Mouse (Mus musculus) myocyte (in vitro differentiated cells): Measurements from ENCODE around the gene Pfkp. TPM values are rescaled to one million over a fixed set of nuclear protein-coding genes. Genes with fewer than 3 reads are reported as not detected.

Source experiments
- H3K27me3 ChIP-seq: one replicate; pipeline ENCODE4 v1.6.1; 2011; ENCODE audit not compliant: control insufficient read depth, insufficient read depth, insufficient read length
- H3K36me3 ChIP-seq: one replicate; pipeline ENCODE4 v1.6.1; 2011; ENCODE audit not compliant: control insufficient read depth, insufficient read depth
- H3K4me2 ChIP-seq: one replicate; pipeline ENCODE4 v1.6.1; 2011; ENCODE audit warnings: low read depth, control low read depth
- H3K4me3 ChIP-seq: one replicate; pipeline ENCODE4 v1.5.1; 2011; ENCODE audit warnings: mild to moderate bottlenecking, control low read depth, moderate library complexity
- H3K79me2 ChIP-seq: one replicate; pipeline ENCODE4 v1.6.1; 2011; ENCODE audit not compliant: control insufficient read depth, insufficient read depth
- H3ac ChIP-seq: one replicate; pipeline ENCODE4 v1.6.1; 2011; ENCODE audit not compliant: control insufficient read depth, insufficient read length
- CEBPB ChIP-seq: IDR thresholded peaks from 2 replicates; pipeline ENCODE4 v1.6.1; 2011; ENCODE audit warnings: mild to moderate bottlenecking, moderate library complexity; ENCODE audit not compliant: poor library complexity, insufficient read depth, severe bottlenecking
- E2F4 ChIP-seq: IDR thresholded peaks from one replicate; pipeline ENCODE4 v1.6.1; 2011; ENCODE audit warnings: mild to moderate bottlenecking, control low read depth, moderate library complexity; ENCODE audit not compliant: insufficient read depth
- MAX ChIP-seq: IDR thresholded peaks from one replicate; pipeline ENCODE4 v1.6.1; 2011; ENCODE audit warnings: low read depth, mild to moderate bottlenecking, control low read depth
- MYOD1 ChIP-seq, 3 experiments: IDR thresholded peaks; one replicate each; pipeline ENCODE4 v1.6.1; 2011; ENCODE audit warnings: control low read depth in 2 of 3, low read depth in 2 of 3, mild to moderate bottlenecking in 2 of 3, moderate library complexity in 1 of 3; ENCODE audit not compliant: insufficient read length in 2 of 3, control insufficient read depth in 1 of 3
- MYOG ChIP-seq, 3 experiments: IDR thresholded peaks; one replicate each; pipeline ENCODE4 v1.6.1; 2011; ENCODE audit warnings: control low read depth in 2 of 3, low read depth in 2 of 3, mild to moderate bottlenecking in 2 of 3; ENCODE audit not compliant: insufficient read length in 2 of 3, control insufficient read depth in 1 of 3, insufficient read depth in 1 of 3
- POLR2A ChIP-seq: IDR thresholded peaks from one replicate; pipeline ENCODE4 v1.6.1; 2011; ENCODE audit warnings: low read depth, mild to moderate bottlenecking, control low read depth, moderate library complexity; ENCODE audit not compliant: insufficient read length
- POLR2AphosphoS2 ChIP-seq: IDR thresholded peaks from one replicate; pipeline ENCODE4 v1.6.1; 2011; ENCODE audit warnings: low read depth, control low read depth; ENCODE audit not compliant: insufficient read length
- REST ChIP-seq: IDR thresholded peaks from one replicate; pipeline ENCODE4 v1.6.1; 2011; ENCODE audit warnings: mild to moderate bottlenecking, control low read depth, moderate library complexity; ENCODE audit not compliant: insufficient read depth, insufficient read length
- SRF ChIP-seq: IDR thresholded peaks from one replicate; pipeline ENCODE4 v1.6.1; 2011; ENCODE audit warnings: low read depth; ENCODE audit not compliant: control insufficient read depth, insufficient read length
- TCF12 ChIP-seq: IDR thresholded peaks from one replicate; pipeline ENCODE4 v1.6.1; 2011; ENCODE audit warnings: mild to moderate bottlenecking, control low read depth; ENCODE audit not compliant: poor library complexity, insufficient read depth, severe bottlenecking
- TCF3 ChIP-seq: IDR thresholded peaks from one replicate; pipeline ENCODE4 v1.6.1; 2011; ENCODE audit warnings: low read depth, control low read depth; ENCODE audit not compliant: insufficient read length
- USF1 ChIP-seq: IDR thresholded peaks from one replicate; pipeline ENCODE4 v1.6.1; 2011; ENCODE audit warnings: low read depth, mild to moderate bottlenecking, control low read depth, moderate library complexity
- polyA plus RNA-seq: library from polyadenylated mRNA; unstranded; fragments of >200 nt; fragmentation: generic; extraction: Trizol; gene quantifications from one replicate; pipeline ENCODE4 v1.2.1, GENCODE M21; 2012; ENCODE audit warnings: missing spikeins

Gene Pfkp
- polyA plus RNA-seq, 1 experiment, result 74.9 TPM

DNA sequence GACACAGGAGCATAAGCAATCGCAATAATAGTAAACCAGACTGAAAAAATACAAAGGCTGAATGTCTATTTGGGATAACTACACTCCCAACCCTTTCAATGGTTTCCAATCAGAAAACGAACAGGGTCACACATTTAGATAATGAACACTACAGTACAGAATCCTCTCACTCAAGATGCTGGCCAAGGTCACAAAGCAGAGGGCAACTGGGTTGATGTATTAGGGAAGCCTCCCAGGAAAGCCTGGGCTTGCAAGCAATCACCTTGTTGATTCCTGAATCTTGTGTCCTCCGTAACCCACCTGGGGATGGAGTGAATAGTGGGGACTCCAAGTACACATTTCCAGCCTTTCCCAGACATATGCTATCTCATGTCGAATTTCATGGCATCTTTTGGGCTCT lies 5.6 kb downstream of the Pfkp start:
- no peak for TF ChIP-seq TCF3
- no peak for TF ChIP-seq MAX
- TF ChIP-seq USF1, result no peak
- no peak for TF ChIP-seq E2F4
- no peak for TF ChIP-seq SRF
- TF ChIP-seq TCF12, result no peak
- TF ChIP-seq MYOG (IDR thresholded peaks at IDR 0.05; ENCODE audit: control insufficient read depth in 1 of 3, insufficient read depth in 1 of 3, insufficient read length in 2 of 3, low read depth in 2 of 3), result no peak
- no peak for TF ChIP-seq POLR2A
- TF ChIP-seq REST, result no peak
- Histone ChIP-seq H3K4me2 (no peak overlapping the region), H3ac (no peak overlapping the region), H3K36me3 (peaks cover 3% of the 10 kb centered on the region), H3K4me3 (no peak overlapping the region), H3K79me2 (peaks cover 25% of the 10 kb centered on the region), H3K27me3 (no peaks in the 10 kb centered on the region)

DNA sequence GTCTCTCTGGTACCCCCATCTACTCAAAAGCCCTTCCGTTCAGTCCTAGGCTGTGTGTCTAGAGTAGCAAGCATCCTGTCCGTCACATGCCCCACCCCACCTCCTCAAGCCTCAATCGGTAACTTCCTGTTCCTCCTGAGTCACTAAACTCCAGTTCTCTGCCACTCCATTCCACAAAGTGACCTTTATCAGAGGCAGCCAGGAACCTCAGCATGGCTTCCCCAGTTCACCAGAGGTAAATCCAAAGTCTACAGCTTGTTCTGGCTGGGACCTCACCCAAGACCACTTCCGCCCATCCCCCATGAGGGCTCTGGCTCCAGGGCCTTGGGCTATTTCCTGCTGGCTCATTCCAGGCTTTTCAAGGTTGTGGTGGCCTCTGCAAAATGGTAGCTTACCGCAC lies 6.1 kb downstream of the Pfkp start:
- H3K36me3 ChIP-seq, result peaks cover 3% of the 10 kb centered on the region
- TF ChIP-seq MYOG (IDR thresholded peaks at IDR 0.05; ENCODE audit: control insufficient read depth in 1 of 3, insufficient read depth in 1 of 3, insufficient read length in 2 of 3, low read depth in 2 of 3), result no peak
- H3K27me3 ChIP-seq, result no peaks in the 10 kb centered on the region
- H3K4me2 ChIP-seq, result no peak overlapping the region
- peaks cover 25% of the 10 kb centered on the region for H3K79me2 ChIP-seq
- H3ac ChIP-seq, result no peak overlapping the region
- no peak overlapping the region for H3K4me3 ChIP-seq

DNA sequence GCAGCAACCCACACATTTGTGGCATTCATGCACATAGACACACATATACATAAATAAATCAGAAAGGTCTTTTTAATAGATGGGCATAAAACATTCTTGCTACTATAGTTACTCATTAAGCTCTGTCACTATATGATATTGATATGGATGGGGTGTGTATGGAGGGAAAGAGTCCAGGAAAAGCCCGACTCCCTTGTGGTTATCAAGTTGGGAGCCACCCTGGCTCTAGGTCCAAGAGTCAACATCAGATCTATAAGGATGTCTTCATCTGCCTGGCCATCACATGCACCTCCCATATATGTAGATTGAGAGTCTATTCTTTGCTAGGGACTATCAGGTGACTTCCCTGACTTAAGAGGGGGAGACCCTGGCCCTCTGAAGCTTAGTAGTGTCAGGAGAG lies 7.1 kb downstream of the Pfkp start:
- Histone ChIP-seq H3K27me3 (no peaks in the 10 kb centered on the region), H3ac (no peak overlapping the region)

DNA sequence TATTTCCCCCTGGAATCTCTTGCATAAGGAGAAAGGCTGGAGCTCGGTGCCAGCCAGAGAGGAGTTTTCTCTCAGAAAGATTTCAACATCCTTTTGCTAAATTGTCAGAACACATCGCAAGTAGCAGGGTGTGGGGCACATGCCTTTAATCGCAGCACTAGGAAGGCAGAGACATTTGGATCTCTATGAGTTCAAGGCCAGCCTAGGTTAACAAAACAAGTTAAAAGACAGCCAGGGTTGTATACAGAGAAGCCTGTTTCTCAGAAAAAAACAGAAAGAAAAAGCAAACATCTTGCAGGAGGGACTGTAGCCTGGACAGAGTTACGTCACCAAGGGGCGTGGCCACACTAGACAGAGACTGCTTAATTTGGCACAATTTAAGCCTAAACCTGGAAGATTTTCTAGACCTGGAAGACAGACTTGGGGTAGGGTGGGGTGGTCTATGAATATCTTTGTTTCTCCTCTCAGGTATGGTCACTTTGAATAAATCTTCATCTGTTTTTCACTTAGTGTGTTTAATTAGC lies 9.0 kb downstream of the Pfkp start:
- Histone ChIP-seq H3K4me3 (no peak overlapping the region), H3K27me3 (no peaks in the 10 kb centered on the region), H3ac (no peak overlapping the region), H3K79me2 (peaks cover 4% of the 10 kb centered on the region), H3K36me3 (peaks cover 3% of the 10 kb centered on the region), H3K4me2 (no peak overlapping the region)
- TF ChIP-seq POLR2AphosphoS2 (no peak), E2F4 (no peak), REST (no peak), MAX (no peak), MYOD1 (IDR thresholded peaks at IDR 0.05; ENCODE audit: control insufficient read depth in 1 of 3, insufficient read length in 2 of 3, low read depth in 2 of 3) (no peak), SRF (no peak), CEBPB (0 out of 2 replicates have a peak, but pooled peaks have one; percentile 29), POLR2A (no peak)

More for the DNA sequence above, 7.1 kb downstream of the Pfkp start:
- Histone ChIP-seq H3K36me3 (peaks cover 3% of the 10 kb centered on the region), H3K4me2 (no peak overlapping the region), H3K79me2 (peaks cover 20% of the 10 kb centered on the region), H3K4me3 (no peak overlapping the region)
- TF ChIP-seq MYOD1 (IDR thresholded peaks at IDR 0.05; ENCODE audit: control insufficient read depth in 1 of 3, insufficient read length in 2 of 3, low read depth in 2 of 3) (no peak), POLR2AphosphoS2 (no peak), CEBPB (no peak), MYOG (IDR thresholded peaks at IDR 0.05; ENCODE audit: control insufficient read depth in 1 of 3, insufficient read depth in 1 of 3, insufficient read length in 2 of 3, low read depth in 2 of 3) (no peak), TCF3 (no peak), E2F4 (no peak), USF1 (no peak), MAX (no peak), SRF (no peak), POLR2A (no peak), TCF12 (no peak), REST (no peak)

DNA sequence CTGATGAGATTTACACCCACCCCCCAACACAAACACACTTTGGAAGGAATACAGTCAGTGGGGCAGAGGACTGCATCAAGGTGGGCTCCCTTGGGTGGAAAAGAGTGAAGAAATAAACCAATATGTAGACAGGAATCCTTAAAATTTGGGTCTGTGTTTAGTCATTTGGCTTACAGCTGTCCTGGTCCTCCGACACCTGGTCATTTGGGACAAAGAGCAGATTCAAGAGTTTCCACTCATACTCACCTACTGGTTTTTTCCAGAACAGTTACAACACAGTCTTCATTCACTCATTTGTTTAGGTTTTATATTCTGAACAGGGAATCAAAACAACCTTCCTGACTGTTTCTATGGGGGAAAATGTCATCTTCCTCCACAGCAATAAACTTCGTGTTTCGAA lies 9.6 kb downstream of the Pfkp start:
- no peak overlapping the region for H3K4me2 ChIP-seq
- no peak overlapping the region for H3K4me3 ChIP-seq
- TF ChIP-seq REST (no peak), POLR2A (no peak), TCF3 (no peak), SRF (no peak), MYOG (IDR thresholded peaks at IDR 0.05; ENCODE audit: control insufficient read depth in 1 of 3, insufficient read depth in 1 of 3, insufficient read length in 2 of 3, low read depth in 2 of 3) (no peak), E2F4 (no peak), USF1 (no peak), MYOD1 (IDR thresholded peaks at IDR 0.05; ENCODE audit: control insufficient read depth in 1 of 3, insufficient read length in 2 of 3, low read depth in 2 of 3) (no peak), CEBPB (no peak), TCF12 (no peak), POLR2AphosphoS2 (no peak), MAX (no peak)

More for the DNA sequence above, 9.6 kb downstream of the Pfkp start:
- Histone ChIP-seq H3ac (no peak overlapping the region), H3K79me2 (no peaks in the 10 kb centered on the region), H3K36me3 (peaks cover 3% of the 10 kb centered on the region), H3K27me3 (no peaks in the 10 kb centered on the region)
